Mouse (Mus musculus): Measurements from ENCODE around the gene Pdcl2.

The Pdcl2 gene

GRCm38 (mm10) chr5:76330953-76331352, at the start of gene Pdcl2:
TSS of gene Pdcl2 (minus strand) at chr5:76331156.
- in situ Hi-C loops (cut with MboI; ENCODE audit: low pct_unique_long_range_greater_than_20kb in 1 of 2, low sequenced_read_pairs in 2 of 2, unreplicated experiment in 1 of 2) = no loop called here

- in situ Hi-C loops (cut with MboI; ENCODE audit: low pct_unique_long_range_greater_than_20kb in 1 of 2, low sequenced_read_pairs in 2 of 2, unreplicated experiment in 1 of 2) = no loop called here
Observed at GRCm38 (mm10) chr5:76379216-76379615, 48.3 kb upstream of the Pdcl2 start.

- in situ Hi-C loops (cut with MboI; ENCODE audit: low pct_unique_long_range_greater_than_20kb in 1 of 2, low sequenced_read_pairs in 2 of 2, unreplicated experiment in 1 of 2) = no loop called here
Observed at GRCm38 (mm10) chr5:76369215-76369840, 38.4 kb upstream of the Pdcl2 start.

GRCm38 (mm10) chr5:76365406-76365805, 34.5 kb upstream of the Pdcl2 start:
- in situ Hi-C loops (cut with MboI; ENCODE audit: low pct_unique_long_range_greater_than_20kb in 1 of 2, low sequenced_read_pairs in 2 of 2, unreplicated experiment in 1 of 2) = no loop called here

GRCm38 (mm10) chr5:76363453-76364104, 32.6 kb upstream of the Pdcl2 start, which contains the start of gene Nmu:
TSS of gene Nmu (minus strand) at chr5:76363788.
- in situ Hi-C loops (cut with MboI; ENCODE audit: low pct_unique_long_range_greater_than_20kb in 1 of 2, low sequenced_read_pairs in 2 of 2, unreplicated experiment in 1 of 2) = no loop called here

GRCm38 (mm10) chr5:76360786-76361185, 29.8 kb upstream of the Pdcl2 start:
- in situ Hi-C loops (cut with MboI; ENCODE audit: low pct_unique_long_range_greater_than_20kb in 1 of 2, low sequenced_read_pairs in 2 of 2, unreplicated experiment in 1 of 2) = no loop called here

GRCm38 (mm10) chr5:76360057-76360456, 29.1 kb upstream of the Pdcl2 start:
- in situ Hi-C loops (cut with MboI; ENCODE audit: low pct_unique_long_range_greater_than_20kb in 1 of 2, low sequenced_read_pairs in 2 of 2, unreplicated experiment in 1 of 2) = no loop called here

- in situ Hi-C loops (cut with MboI; ENCODE audit: low pct_unique_long_range_greater_than_20kb in 1 of 2, low sequenced_read_pairs in 2 of 2, unreplicated experiment in 1 of 2) = no loop called here
Observed at GRCm38 (mm10) chr5:76351953-76352611, 21.1 kb upstream of the Pdcl2 start.

- in situ Hi-C loops (cut with MboI; ENCODE audit: low pct_unique_long_range_greater_than_20kb in 1 of 2, low sequenced_read_pairs in 2 of 2, unreplicated experiment in 1 of 2) = no loop called here
Observed at GRCm38 (mm10) chr5:76351537-76351936, 20.6 kb upstream of the Pdcl2 start.

- in situ Hi-C loops (cut with MboI; ENCODE audit: low pct_unique_long_range_greater_than_20kb in 1 of 2, low sequenced_read_pairs in 2 of 2, unreplicated experiment in 1 of 2) = no loop called here
Observed at GRCm38 (mm10) chr5:76346137-76346536, 15.2 kb upstream of the Pdcl2 start.

GRCm38 (mm10) chr5:76340931-76341330, 10.0 kb upstream of the Pdcl2 start:
- in situ Hi-C loops (cut with MboI; ENCODE audit: low pct_unique_long_range_greater_than_20kb in 1 of 2, low sequenced_read_pairs in 2 of 2, unreplicated experiment in 1 of 2) = no loop called here

GRCm38 (mm10) chr5:76337100-76337499, 6.1 kb upstream of the Pdcl2 start:
- in situ Hi-C loops (cut with MboI; ENCODE audit: low pct_unique_long_range_greater_than_20kb in 1 of 2, low sequenced_read_pairs in 2 of 2, unreplicated experiment in 1 of 2) = no loop called here

- in situ Hi-C loops (cut with MboI; ENCODE audit: low pct_unique_long_range_greater_than_20kb in 1 of 2, low sequenced_read_pairs in 2 of 2, unreplicated experiment in 1 of 2) = no loop called here
Observed at GRCm38 (mm10) chr5:76333833-76334232, 2.9 kb upstream of the Pdcl2 start.

- in situ Hi-C loops (cut with MboI; ENCODE audit: low pct_unique_long_range_greater_than_20kb in 1 of 2, low sequenced_read_pairs in 2 of 2, unreplicated experiment in 1 of 2) = no loop called here
Observed at GRCm38 (mm10) chr5:76327296-76327695, 3.7 kb downstream of the Pdcl2 start.

GRCm38 (mm10) chr5:76325113-76325512, 5.8 kb downstream of the Pdcl2 start:
- in situ Hi-C loops (cut with MboI; ENCODE audit: low pct_unique_long_range_greater_than_20kb in 1 of 2, low sequenced_read_pairs in 2 of 2, unreplicated experiment in 1 of 2) = no loop called here

- in situ Hi-C loops (cut with MboI; ENCODE audit: low pct_unique_long_range_greater_than_20kb in 1 of 2, low sequenced_read_pairs in 2 of 2, unreplicated experiment in 1 of 2) = no loop called here
Observed at GRCm38 (mm10) chr5:76321249-76322196, 9.4 kb downstream of the Pdcl2 start.

- in situ Hi-C loops (cut with MboI; ENCODE audit: low pct_unique_long_range_greater_than_20kb in 1 of 2, low sequenced_read_pairs in 2 of 2, unreplicated experiment in 1 of 2) = no loop called here
Observed at GRCm38 (mm10) chr5:76308206-76308605, 22.8 kb downstream of the Pdcl2 start.

- in situ Hi-C loops (cut with MboI; ENCODE audit: low pct_unique_long_range_greater_than_20kb in 1 of 2, low sequenced_read_pairs in 2 of 2, unreplicated experiment in 1 of 2) = no loop called here
Observed at GRCm38 (mm10) chr5:76306261-76306660, 24.7 kb downstream of the Pdcl2 start.

GRCm38 (mm10) chr5:76305616-76306015, 25.3 kb downstream of the Pdcl2 start:
- in situ Hi-C loops (cut with MboI; ENCODE audit: low pct_unique_long_range_greater_than_20kb in 1 of 2, low sequenced_read_pairs in 2 of 2, unreplicated experiment in 1 of 2) = no loop called here

Measured in mouse embryonic stem cell (cell line).